Mouse (Mus musculus): ENCODE data around the gene Diaph3. TPM values are rescaled to one million over a fixed set of nuclear protein-coding genes. Genes with fewer than 3 reads are reported as not detected.

Gene Diaph3
- 14.0 and 15.3 TPM in 2 replicates for polyA plus RNA-seq (2014; fragmentation: Nextera tagmentation; extraction: Ambion mirVana)

DNA sequence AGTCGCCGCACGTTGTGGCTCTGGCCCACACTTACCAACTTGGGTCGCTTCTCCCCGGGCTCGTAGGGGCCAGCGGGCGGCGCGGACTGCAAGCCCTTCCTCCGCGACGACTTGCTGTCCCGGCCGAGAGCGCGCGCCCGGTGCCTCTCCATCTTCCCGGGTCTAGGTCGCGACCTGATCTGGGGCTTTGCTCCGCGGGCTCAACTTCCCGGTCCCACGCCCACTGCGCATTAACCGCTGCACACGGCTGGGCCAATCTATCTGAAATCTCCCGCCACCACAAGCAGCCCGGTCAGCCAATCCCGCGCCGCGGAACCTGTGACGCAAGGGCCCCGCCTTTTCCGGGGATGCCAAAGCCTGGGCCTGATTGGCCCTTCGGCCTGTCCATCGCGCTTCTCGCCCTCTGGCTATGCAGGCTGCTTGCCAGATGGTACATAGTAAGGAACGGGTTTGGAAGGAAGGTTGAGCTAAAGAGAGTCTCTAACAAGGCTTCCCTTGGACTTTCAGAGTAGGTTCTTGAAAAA lies at the start of gene Diaph3:
TSS of gene Diaph3 (minus strand) at position 273 of the 524 bp plus-strand sequence.
- H3K9me3 ChIP-seq (ENCODE audit: control insufficient read depth, low read length), result no peaks in the 10 kb centered on the region
- peak within 1 kb of the TSS; percentile 62 to 78 for H3K4me3 ChIP-seq (ENCODE audit: control insufficient read depth in 1 of 2, insufficient read depth in 1 of 2, low read depth in 1 of 2, low read length in 2 of 2)
- 0 out of 2 replicates have a peak, but pooled peaks cover 3% of the 10 kb centered on the region for H3K36me3 ChIP-seq (ENCODE audit: control insufficient read depth, insufficient read depth, low read length)
- under 1% methylated on average over 40 of the region's 43 CpGs for WGBS
- no peaks in the 10 kb centered on the region for H3K27me3 ChIP-seq (ENCODE audit: control insufficient read depth, insufficient read depth, low read length)
- H3K4me1 ChIP-seq (ENCODE audit: control insufficient read depth in 2 of 2, insufficient read depth in 2 of 2, low read length in 2 of 2), result peaks cover 3 to 8% of the 10 kb centered on the region in 2 experiments; a peak in 2 of 4 replicates
- peak within 1 kb of the TSS; percentile 76 for H3K4me2 ChIP-seq (ENCODE audit: low read length)
- peak within 1 kb of the TSS; percentile 74 for H3K9ac ChIP-seq (ENCODE audit: low read length)
- peak; percentile 99 for ATAC-seq (ENCODE audit: insufficient number of reproducible peaks, insufficient read depth, low FRiP score, low read depth)
- peak within 1 kb of the TSS; percentile 60 to 68 for H3K27ac ChIP-seq (replicated peaks in 1 of 2; ENCODE audit: control insufficient read depth in 1 of 2, insufficient read depth in 1 of 2, low read depth in 2 of 2, low read length in 2 of 2)

GRCm38 (mm10) chr14:87190685-87191084 lies 49.6 kb upstream of the Diaph3 start:
- H3K36me3 ChIP-seq (ENCODE audit: control insufficient read depth, insufficient read depth, low read length), result no peaks in the 10 kb centered on the region
- H3K9ac ChIP-seq (ENCODE audit: low read length), result no peak overlapping the region
- H3K27ac ChIP-seq (replicated peaks in 1 of 2; ENCODE audit: control insufficient read depth in 1 of 2, insufficient read depth in 1 of 2, low read depth in 2 of 2, low read length in 2 of 2), result no peak overlapping the region
- ATAC-seq (ENCODE audit: insufficient number of reproducible peaks, insufficient read depth, low FRiP score, low read depth), result no peak
- no peaks in the 10 kb centered on the region for H3K4me1 ChIP-seq (ENCODE audit: control insufficient read depth in 2 of 2, insufficient read depth in 2 of 2, low read length in 2 of 2)
- no peak overlapping the region for H3K4me2 ChIP-seq (ENCODE audit: low read length)
- H3K9me3 ChIP-seq (ENCODE audit: control insufficient read depth, low read length), result no peaks in the 10 kb centered on the region
- 64% methylated on average over 4 of the region's 4 CpGs for WGBS
- H3K27me3 ChIP-seq (ENCODE audit: control insufficient read depth, insufficient read depth, low read length), result no peaks in the 10 kb centered on the region
- no peak overlapping the region for H3K4me3 ChIP-seq (ENCODE audit: control insufficient read depth in 1 of 2, insufficient read depth in 1 of 2, low read depth in 1 of 2, low read length in 2 of 2)

GRCm38 (mm10) chr14:87171577-87171976 lies 30.5 kb upstream of the Diaph3 start:
- Histone ChIP-seq H3K9me3 (ENCODE audit: control insufficient read depth, low read length) (no peaks in the 10 kb centered on the region), H3K36me3 (ENCODE audit: control insufficient read depth, insufficient read depth, low read length) (no peaks in the 10 kb centered on the region), H3K4me3 (ENCODE audit: control insufficient read depth in 1 of 2, insufficient read depth in 1 of 2, low read depth in 1 of 2, low read length in 2 of 2) (no peak overlapping the region), H3K4me1 (ENCODE audit: control insufficient read depth in 2 of 2, insufficient read depth in 2 of 2, low read length in 2 of 2) (no peaks in the 10 kb centered on the region), H3K9ac (ENCODE audit: low read length) (no peak overlapping the region), H3K27me3 (ENCODE audit: control insufficient read depth, insufficient read depth, low read length) (no peaks in the 10 kb centered on the region), H3K27ac (replicated peaks in 1 of 2; ENCODE audit: control insufficient read depth in 1 of 2, insufficient read depth in 1 of 2, low read depth in 2 of 2, low read length in 2 of 2) (no peak overlapping the region), H3K4me2 (ENCODE audit: low read length) (no peak overlapping the region)
- ATAC-seq (ENCODE audit: insufficient number of reproducible peaks, insufficient read depth, low FRiP score, low read depth), result no peak
- WGBS, result 89% methylated on average over 6 of the region's 6 CpGs

- Histone ChIP-seq H3K4me3 (ENCODE audit: control insufficient read depth in 1 of 2, insufficient read depth in 1 of 2, low read depth in 1 of 2, low read length in 2 of 2) (no peak overlapping the region), H3K27me3 (ENCODE audit: control insufficient read depth, insufficient read depth, low read length) (no peaks in the 10 kb centered on the region), H3K4me1 (ENCODE audit: control insufficient read depth in 2 of 2, insufficient read depth in 2 of 2, low read length in 2 of 2) (no peaks in the 10 kb centered on the region), H3K9me3 (ENCODE audit: control insufficient read depth, low read length) (no peaks in the 10 kb centered on the region), H3K27ac (replicated peaks in 1 of 2; ENCODE audit: control insufficient read depth in 1 of 2, insufficient read depth in 1 of 2, low read depth in 2 of 2, low read length in 2 of 2) (no peak overlapping the region), H3K36me3 (ENCODE audit: control insufficient read depth, insufficient read depth, low read length) (no peaks in the 10 kb centered on the region), H3K4me2 (ENCODE audit: low read length) (no peak overlapping the region), H3K9ac (ENCODE audit: low read length) (no peak overlapping the region)
- WGBS, result 52% methylated on average over 1 of the region's 1 CpGs
- no peak for ATAC-seq (ENCODE audit: insufficient number of reproducible peaks, insufficient read depth, low FRiP score, low read depth)
Measured at GRCm38 (mm10) chr14:87169151-87169550, 28.1 kb upstream of the Diaph3 start.

DNA sequence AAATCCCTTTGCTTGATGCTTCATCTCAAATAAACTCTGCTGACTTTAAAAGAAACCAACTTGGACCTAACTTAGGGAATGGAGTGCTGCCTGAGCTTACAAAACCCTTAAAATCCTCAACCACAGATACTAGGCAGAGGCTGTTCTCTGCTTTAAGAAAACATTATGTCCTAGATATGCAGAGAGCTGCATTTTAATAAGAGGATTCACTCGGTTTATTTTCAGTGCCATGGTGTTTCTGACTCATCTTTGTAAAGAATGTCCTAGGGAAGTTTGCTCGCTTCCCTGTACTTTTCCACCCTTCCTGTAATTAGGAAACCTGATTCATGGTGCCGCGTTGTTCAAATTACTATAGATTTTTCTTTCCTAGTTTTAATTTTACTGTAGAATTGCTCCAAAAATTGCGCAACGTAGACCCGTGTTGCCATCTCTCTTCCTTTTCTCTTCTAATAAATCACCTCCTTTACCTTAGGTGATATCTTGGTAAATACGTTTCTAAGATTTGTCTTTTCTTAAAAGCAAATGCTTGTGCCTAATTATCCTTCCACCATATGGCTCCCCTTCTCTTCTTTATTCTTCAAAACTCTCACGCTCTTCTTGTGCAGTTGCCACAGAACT lies 14.7 kb upstream of the Diaph3 start:
- WGBS, result 85% methylated on average over 9 of the region's 9 CpGs
- ATAC-seq (ENCODE audit: insufficient number of reproducible peaks, insufficient read depth, low FRiP score, low read depth), result no peak
- no peak overlapping the region for H3K27ac ChIP-seq (replicated peaks in 1 of 2; ENCODE audit: control insufficient read depth in 1 of 2, insufficient read depth in 1 of 2, low read depth in 2 of 2, low read length in 2 of 2)
- H3K9ac ChIP-seq (ENCODE audit: low read length), result no peak overlapping the region
- H3K27me3 ChIP-seq (ENCODE audit: control insufficient read depth, insufficient read depth, low read length), result no peaks in the 10 kb centered on the region
- H3K4me3 ChIP-seq (ENCODE audit: control insufficient read depth in 1 of 2, insufficient read depth in 1 of 2, low read depth in 1 of 2, low read length in 2 of 2), result no peak overlapping the region
- no peaks in the 10 kb centered on the region for H3K36me3 ChIP-seq (ENCODE audit: control insufficient read depth, insufficient read depth, low read length)
- H3K4me2 ChIP-seq (ENCODE audit: low read length), result no peak overlapping the region
- no peaks in the 10 kb centered on the region for H3K9me3 ChIP-seq (ENCODE audit: control insufficient read depth, low read length)
- H3K4me1 ChIP-seq (ENCODE audit: control insufficient read depth in 2 of 2, insufficient read depth in 2 of 2, low read length in 2 of 2), result no peaks in the 10 kb centered on the region

GRCm38 (mm10) chr14:87149684-87150083 lies 8.6 kb upstream of the Diaph3 start:
- 61% methylated on average over 6 of the region's 6 CpGs for WGBS
- no peak for ATAC-seq (ENCODE audit: insufficient number of reproducible peaks, insufficient read depth, low FRiP score, low read depth)

GRCm38 (mm10) chr14:87146704-87147103 lies 5.7 kb upstream of the Diaph3 start:
- no peak overlapping the region for H3K4me2 ChIP-seq (ENCODE audit: low read length)
- H3K27me3 ChIP-seq (ENCODE audit: control insufficient read depth, insufficient read depth, low read length), result no peaks in the 10 kb centered on the region
- H3K27ac ChIP-seq (replicated peaks in 1 of 2; ENCODE audit: control insufficient read depth in 1 of 2, insufficient read depth in 1 of 2, low read depth in 2 of 2, low read length in 2 of 2), result no peak overlapping the region
- 39% methylated on average over 3 of the region's 3 CpGs for WGBS
- no peaks in the 10 kb centered on the region for H3K36me3 ChIP-seq (ENCODE audit: control insufficient read depth, insufficient read depth, low read length)
- H3K9ac ChIP-seq (ENCODE audit: low read length), result no peak overlapping the region
- ATAC-seq (ENCODE audit: insufficient number of reproducible peaks, insufficient read depth, low FRiP score, low read depth), result no peak
- peaks cover under 1 to 2% of the 10 kb centered on the region in 2 experiments; a peak in 1 of 4 replicates for H3K4me1 ChIP-seq (ENCODE audit: control insufficient read depth in 2 of 2, insufficient read depth in 2 of 2, low read length in 2 of 2)
- no peak overlapping the region for H3K4me3 ChIP-seq (ENCODE audit: control insufficient read depth in 1 of 2, insufficient read depth in 1 of 2, low read depth in 1 of 2, low read length in 2 of 2)
- no peaks in the 10 kb centered on the region for H3K9me3 ChIP-seq (ENCODE audit: control insufficient read depth, low read length)

More at GRCm38 (mm10) chr14:87149684-87150083, 8.6 kb upstream of the Diaph3 start:
- H3K27ac ChIP-seq (replicated peaks in 1 of 2; ENCODE audit: control insufficient read depth in 1 of 2, insufficient read depth in 1 of 2, low read depth in 2 of 2, low read length in 2 of 2), result no peak overlapping the region
- no peak overlapping the region for H3K9ac ChIP-seq (ENCODE audit: low read length)
- H3K4me2 ChIP-seq (ENCODE audit: low read length), result no peak overlapping the region
- no peaks in the 10 kb centered on the region for H3K9me3 ChIP-seq (ENCODE audit: control insufficient read depth, low read length)
- H3K27me3 ChIP-seq (ENCODE audit: control insufficient read depth, insufficient read depth, low read length), result no peaks in the 10 kb centered on the region
- no peaks in the 10 kb centered on the region for H3K36me3 ChIP-seq (ENCODE audit: control insufficient read depth, insufficient read depth, low read length)
- H3K4me3 ChIP-seq (ENCODE audit: control insufficient read depth in 1 of 2, insufficient read depth in 1 of 2, low read depth in 1 of 2, low read length in 2 of 2), result no peak overlapping the region
- H3K4me1 ChIP-seq (ENCODE audit: control insufficient read depth in 2 of 2, insufficient read depth in 2 of 2, low read length in 2 of 2), result no peaks in the 10 kb centered on the region
